Mouse (Mus musculus): Measurements from ENCODE around the gene Mapk12. TPM values are rescaled to one million over a fixed set of nuclear protein-coding genes. Genes with fewer than 3 reads are reported as not detected.

Mapk12 gene
- polyA plus RNA-seq, 1 experiment: 25.3 TPM

GRCm38 (mm10) chr15:89098616-89099015, 41.9 kb downstream of the Mapk12 start:
- DNase-seq (ENCODE audit: low read depth): no peak

GRCm38 (mm10) chr15:89097450-89097849, 43.1 kb downstream of the Mapk12 start:
- DNase-seq (ENCODE audit: low read depth): no peak

GRCm38 (mm10) chr15:89092181-89092580, 48.3 kb downstream of the Mapk12 start:
- no peak for DNase-seq (ENCODE audit: low read depth)

GRCm38 (mm10) chr15:89090662-89091061, 49.8 kb downstream of the Mapk12 start:
- DNase-seq (ENCODE audit: low read depth): no peak

- no peak for DNase-seq (ENCODE audit: low read depth)
Observed at GRCm38 (mm10) chr15:89089248-89090051, 51.1 kb downstream of the Mapk12 start.

- no peak for DNase-seq (ENCODE audit: low read depth)
Observed at GRCm38 (mm10) chr15:89088607-89089247, 51.8 kb downstream of the Mapk12 start, which contains the start of gene Selenoo. Gene Selenoo, plus strand, starts transcription at chr15:89089084.

GRCm38 (mm10) chr15:89084826-89085225, 55.7 kb downstream of the Mapk12 start:
- DNase-seq (ENCODE audit: low read depth): no peak

GRCm38 (mm10) chr15:89083906-89084305, 56.6 kb downstream of the Mapk12 start:
- no peak for DNase-seq (ENCODE audit: low read depth)

Other genes starting within 250 kb of the Mapk12 start
- gene Ttll8, start 186.3 kb downstream of the Mapk12 start, polyA plus RNA-seq (2012; rRNA removed): 0.45 and 0.82 TPM in 2 replicates
- 0.26 and 0.70 TPM in 2 replicates for gene Mlc1, start 161.7 kb downstream of the Mapk12 start, polyA plus RNA-seq (2012; rRNA removed)
- gene Mov10l1, start 157.8 kb downstream of the Mapk12 start, polyA plus RNA-seq (2012; rRNA removed): 0.11 and 0.15 TPM in 2 replicates
- gene Panx2, start 81.0 kb downstream of the Mapk12 start, polyA plus RNA-seq (2012; rRNA removed): 2.7 and 4.4 TPM in 2 replicates
- 76.4 and 82.8 TPM in 2 replicates for gene Trabd, start 65.6 kb downstream of the Mapk12 start, polyA plus RNA-seq (2012; rRNA removed)
- 54.2 and 54.5 TPM in 2 replicates for gene Selenoo, start 51.6 kb downstream of the Mapk12 start, polyA plus RNA-seq (2012; rRNA removed)
- 71.9 and 87.7 TPM in 2 replicates for gene Tubgcp6, start 17.6 kb downstream of the Mapk12 start, polyA plus RNA-seq (2012; rRNA removed)
- 31.1 and 38.8 TPM in 2 replicates for gene Hdac10, start 12.0 kb downstream of the Mapk12 start, polyA plus RNA-seq (2012; rRNA removed)
- gene Mapk11, start 8.9 kb upstream of the Mapk12 start, polyA plus RNA-seq (2012; rRNA removed): 23.8 and 30.3 TPM in 2 replicates
- 98.9 and 119 TPM in 2 replicates for gene Plxnb2, start 40.1 kb upstream of the Mapk12 start, polyA plus RNA-seq (2012; rRNA removed)
- gene Dennd6b, start 55.8 kb upstream of the Mapk12 start, polyA plus RNA-seq (2012; rRNA removed): 12.2 and 13.6 TPM in 2 replicates
- gene Ppp6r2, start 70.8 kb upstream of the Mapk12 start, polyA plus RNA-seq (2012; rRNA removed): 89.2 and 158 TPM in 2 replicates
- 127 and 142 TPM in 2 replicates for gene Sbf1, start 174.6 kb upstream of the Mapk12 start, polyA plus RNA-seq (2012; rRNA removed)
- gene Adm2, start 182.0 kb upstream of the Mapk12 start, polyA plus RNA-seq (2012; rRNA removed): 0.26 and 0.63 TPM in 2 replicates
- 0.23 TPM in 1 of 2 replicates, not detected in the other for gene Miox, start 193.7 kb upstream of the Mapk12 start, polyA plus RNA-seq (2012; rRNA removed)
- gene Lmf2, start 215.0 kb upstream of the Mapk12 start, polyA plus RNA-seq (2012; rRNA removed): 42.6 and 49.3 TPM in 2 replicates
- 104 and 155 TPM in 2 replicates for gene Ncaph2, start 215.0 kb upstream of the Mapk12 start, polyA plus RNA-seq (2012; rRNA removed)
- gene Sco2, start 233.1 kb upstream of the Mapk12 start, polyA plus RNA-seq (2012; rRNA removed): 25.6 and 29.8 TPM in 2 replicates
- gene Tymp, start 236.3 kb upstream of the Mapk12 start, polyA plus RNA-seq (2012; rRNA removed): 2.3 and 3.1 TPM in 2 replicates
- 12.0 TPM in 2 replicates for gene Odf3b, start 238.6 kb upstream of the Mapk12 start, polyA plus RNA-seq (2012; rRNA removed)
- 0.04 and 0.08 TPM in 2 replicates for gene Klhdc7b, start 244.2 kb upstream of the Mapk12 start, polyA plus RNA-seq (2012; rRNA removed)

Data from gonadal fat pad, adult 2 months (tissue).